Mouse (Mus musculus) inflammation-experienced regulatory T-cells, adult 6 months (primary cell): Measurements from ENCODE around the gene Chst11. TPM values are rescaled to one million over a fixed set of nuclear protein-coding genes. Genes with fewer than 3 reads are reported as not detected.
A peak's percentile ranks its signal among the peaks of the same experiment; 100 is the strongest.

ENCODE experiments used
- ATAC-seq: one replicate; pipeline ENCODE4 v1.8.0; 2017
- polyA plus RNA-seq, 3 experiments: library from polyadenylated mRNA; unstranded; fragments of 100-300 nt; shearing (Covaris generic); gene quantifications; one replicate each; pipeline ENCODE4 v1.2.1; 2017

Gene Chst11
- polyA plus RNA-seq, 3 experiments from 2014 or later: 0.84 to 4.5 (median 0.85) TPM

GRCm38 (mm10) chr10:83149342-83150178 is 164.3 kb downstream of the Chst11 start:
- no peak for ATAC-seq

- no peak for ATAC-seq
Measured at GRCm38 (mm10) chr10:83150587-83150986, 165.3 kb downstream of the Chst11 start.

- no peak for ATAC-seq
Measured at GRCm38 (mm10) chr10:83151362-83151761, 166.1 kb downstream of the Chst11 start.

GRCm38 (mm10) chr10:83151896-83152685 is 166.8 kb downstream of the Chst11 start:
- no peak for ATAC-seq

GRCm38 (mm10) chr10:83152723-83153122 is 167.4 kb downstream of the Chst11 start:
- no peak for ATAC-seq

GRCm38 (mm10) chr10:83153374-83153773 is 168.1 kb downstream of the Chst11 start:
- no peak for ATAC-seq

- peak; percentile 52 for ATAC-seq
Measured at GRCm38 (mm10) chr10:83153887-83154286, 168.6 kb downstream of the Chst11 start.

- ATAC-seq: no peak
Measured at GRCm38 (mm10) chr10:83157289-83157688, 172.0 kb downstream of the Chst11 start.

- no peak for ATAC-seq
Measured at GRCm38 (mm10) chr10:83158322-83158721, 173.0 kb downstream of the Chst11 start.

- ATAC-seq: no peak
Measured at GRCm38 (mm10) chr10:83159229-83159628, 173.9 kb downstream of the Chst11 start.

GRCm38 (mm10) chr10:83161656-83162365 is 176.5 kb downstream of the Chst11 start:
- ATAC-seq: peak; percentile 38

GRCm38 (mm10) chr10:83163946-83164345 is 178.6 kb downstream of the Chst11 start:
- ATAC-seq: no peak

GRCm38 (mm10) chr10:83164901-83165435 is 179.7 kb downstream of the Chst11 start:
- no peak for ATAC-seq

- ATAC-seq: no peak
Measured at GRCm38 (mm10) chr10:83165521-83166243, 180.4 kb downstream of the Chst11 start.

GRCm38 (mm10) chr10:83166272-83166671 is 181.0 kb downstream of the Chst11 start:
- ATAC-seq: no peak

- ATAC-seq: no peak
Measured at GRCm38 (mm10) chr10:83167492-83167891, 182.2 kb downstream of the Chst11 start.

GRCm38 (mm10) chr10:83168303-83169056 is 183.2 kb downstream of the Chst11 start:
- no peak for ATAC-seq

GRCm38 (mm10) chr10:83169554-83169953 is 184.3 kb downstream of the Chst11 start:
- ATAC-seq: no peak

GRCm38 (mm10) chr10:83178151-83178550 is 192.9 kb downstream of the Chst11 start:
- no peak for ATAC-seq

- ATAC-seq: no peak
Measured at GRCm38 (mm10) chr10:83178661-83179060, 193.4 kb downstream of the Chst11 start.
